Mouse (Mus musculus): ENCODE data around the gene Ccdc124.

- TF ChIP-seq CTCF (IDR thresholded peaks at IDR 0.05; ENCODE audit: borderline replicate concordance, control insufficient read depth, extremely low read depth, insufficient read depth, low read length, poor library complexity) = no peak
- no peak for TF ChIP-seq POLR2A (IDR thresholded peaks at IDR 0.05; ENCODE audit: control insufficient read depth, extremely low read depth, insufficient read depth, low read length, poor library complexity)
These were observed 17.6 kb upstream of the Ccdc124 start for GRCm38 (mm10) chr8:70891356-70891755.
